Mouse (Mus musculus): ENCODE data around the gene Bsg.

GRCm38 (mm10) chr10:79735361-79735760 is 31.1 kb downstream of the Bsg start:
- TF ChIP-seq POLR2A (IDR thresholded peaks at IDR 0.05; ENCODE audit: insufficient read length, low read depth) (no peak), MYOD1 (IDR thresholded peaks at IDR 0.05; ENCODE audit: control insufficient read depth in 1 of 3, insufficient read length in 2 of 3, low read depth in 2 of 3) (no peak), TCF12 (IDR thresholded peaks at IDR 0.05; ENCODE audit: insufficient read depth, poor library complexity, severe bottlenecking) (no peak), MAX (IDR thresholded peaks at IDR 0.05; ENCODE audit: low read depth) (no peak), MYOG (IDR thresholded peaks at IDR 0.05; ENCODE audit: control insufficient read depth in 1 of 3, insufficient read depth in 1 of 3, insufficient read length in 2 of 3, low read depth in 2 of 3) (no peak), POLR2AphosphoS2 (IDR thresholded peaks at IDR 0.05; ENCODE audit: insufficient read length, low read depth) (no peak), USF1 (IDR thresholded peaks at IDR 0.05; ENCODE audit: low read depth) (no peak), TCF3 (IDR thresholded peaks at IDR 0.05; ENCODE audit: insufficient read length, low read depth) (no peak)
